Mouse (Mus musculus) forebrain, postnatal 0 days (tissue): ENCODE data around the gene Emilin1. TPM values are rescaled to one million over a fixed set of nuclear protein-coding genes. Genes with fewer than 3 reads are reported as not detected.

ENCODE experiments used
- ATAC-seq: fragments of 200-750 bp; cut with Nextera tagmentation; 2 replicates; pipeline ENCODE4 v1.8.0; 2017; ENCODE audit warnings: mild to moderate bottlenecking, moderate library complexity
- DNase-seq: peaks from one replicate; pipeline ENCODE4 v3.0.0-alpha.2; 2015
- H3K27ac ChIP-seq: fragments of 300-500 bp; sonication (generic); 2 replicates; pipeline ENCODE4 v1.5.1; 2014; ENCODE audit warnings: low read depth, mild to moderate bottlenecking, antibody characterized with exemption, low read length, moderate library complexity, mixed read lengths
- H3K27me3 ChIP-seq: fragments of 300-500 bp; sonication (generic); 2 replicates; pipeline ENCODE4 v1.6.1; 2014; ENCODE audit warnings: mild to moderate bottlenecking, low read length, mixed read lengths; ENCODE audit not compliant: insufficient read depth
- H3K36me3 ChIP-seq: fragments of 300-500 bp; sonication (generic); 2 replicates; pipeline ENCODE4 v1.6.1; 2014; ENCODE audit warnings: mild to moderate bottlenecking, moderate library complexity; ENCODE audit not compliant: insufficient read depth
- H3K4me1 ChIP-seq: fragments of 300-500 bp; sonication (generic); 2 replicates; pipeline ENCODE4 v1.6.1; 2014; ENCODE audit warnings: antibody characterized with exemption; ENCODE audit not compliant: insufficient read depth
- H3K4me2 ChIP-seq: fragments of 300-500 bp; sonication (generic); 2 replicates; pipeline ENCODE4 v1.6.1; 2014; ENCODE audit warnings: low read depth, mild to moderate bottlenecking, moderate library complexity
- H3K4me3 ChIP-seq: fragments of 300-500 bp; sonication (generic); 2 replicates; pipeline ENCODE4 v1.5.1; 2014; ENCODE audit warnings: low read depth, low read length, mixed read lengths
- H3K9ac ChIP-seq: fragments of 300-500 bp; sonication (generic); 2 replicates; pipeline ENCODE4 v1.6.1; 2014; ENCODE audit warnings: mild to moderate bottlenecking
- H3K9me3 ChIP-seq: fragments of 300-500 bp; sonication (generic); 2 replicates; pipeline ENCODE4 v1.6.1; 2016; ENCODE audit warnings: low read length
- CTCF ChIP-seq: sonication (generic); IDR thresholded peaks from 2 replicates; pipeline ENCODE4 v1.5.1; 2016; ENCODE audit warnings: antibody characterized with exemption, control low read depth, low read depth
- WGBS: fragments of 180-500 bp; shearing (Covaris S2); extraction: QIAGEN DNeasy Blood & Tissue Kit; methylation state at CpG from one replicate; pipeline ENCODE4 v1.1.7; 2014; 5-methylcytosine and 5-hydroxymethylcytosine counted together
- polyA plus RNA-seq: library from polyadenylated mRNA; unstranded; fragments of >200 nt; fragmentation: Nextera tagmentation; extraction: Ambion mirVana; gene quantifications from 2 replicates; pipeline ENCODE4 v1.2.1, GENCODE M21; 2015
- total RNA-seq: library from RNA; depleted of rRNA; stranded (reverse); fragments of >200 nt; gene quantifications from 2 replicates; pipeline ENCODE4 v1.2.3, GENCODE M21; 2014; rRNA removed

Gene Emilin1
- total and polyA plus RNA-seq, 2 experiments from 2014 or later: 9.6 to 11.3 TPM

- Histone ChIP-seq H3K27ac (no peak overlapping the region), H3K4me1 (no peaks in the 10 kb centered on the region), H3K9ac (no peak overlapping the region), H3K27me3 (no peaks in the 10 kb centered on the region), H3K4me3 (no peak overlapping the region), H3K4me2 (no peak overlapping the region), H3K9me3 (no peaks in the 10 kb centered on the region), H3K36me3 (no peaks in the 10 kb centered on the region)
- no peak for TF ChIP-seq CTCF
- DNase-seq (no peak), ATAC-seq (no peak)
- 89% methylated on average over 4 of the region's 4 CpGs for WGBS
These were observed 53.0 kb downstream of the Emilin1 start for GRCm38 (mm10) chr5:30966189-30966588.

GRCm38 (mm10) chr5:30968416-30968815 lies 55.2 kb downstream of the Emilin1 start, which contains the start of gene Tcf23:
TSS of gene Tcf23 (plus strand) at chr5:30968662.
- Histone ChIP-seq H3K4me2 (no peak within 1 kb of the TSS), H3K9ac (no peak within 1 kb of the TSS), H3K4me1 (no peaks in the 10 kb centered on the region), H3K9me3 (no peaks in the 10 kb centered on the region), H3K27ac (no peak within 1 kb of the TSS), H3K4me3 (no peak within 1 kb of the TSS), H3K27me3 (no peaks in the 10 kb centered on the region), H3K36me3 (no peaks in the 10 kb centered on the region)
- 70% methylated on average over 8 of the region's 8 CpGs for WGBS
- ATAC-seq: no peak
- no peak for TF ChIP-seq CTCF
- no peak for DNase-seq

- H3K4me2 ChIP-seq: no peak overlapping the region
- H3K27me3 ChIP-seq: no peaks in the 10 kb centered on the region
- H3K4me1 ChIP-seq: no peaks in the 10 kb centered on the region
- H3K4me3 ChIP-seq: no peak overlapping the region
- H3K36me3 ChIP-seq: no peaks in the 10 kb centered on the region
- H3K9me3 ChIP-seq: no peaks in the 10 kb centered on the region
- TF ChIP-seq CTCF: no peak
- no peak for ATAC-seq
- no peak overlapping the region for H3K9ac ChIP-seq
- H3K27ac ChIP-seq: no peak overlapping the region
- DNase-seq: no peak
- 72% methylated on average over 2 of the region's 2 CpGs for WGBS
These were observed 56.2 kb downstream of the Emilin1 start for GRCm38 (mm10) chr5:30969440-30969839.

Other genes starting within 250 kb of the Emilin1 start
- gene Cenpa, start 246.6 kb upstream of the Emilin1 start, total RNA-seq: 15.1 and 15.5 TPM in 2 replicates
- 42.4 and 45.5 TPM in 2 replicates for gene Cenpa, start 246.6 kb upstream of the Emilin1 start, polyA plus RNA-seq
- 274 and 315 TPM in 2 replicates for gene Dpysl5, start 201.8 kb upstream of the Emilin1 start, total RNA-seq
- gene Dpysl5, start 201.8 kb upstream of the Emilin1 start, polyA plus RNA-seq: 272 and 290 TPM in 2 replicates
- 48.2 and 55.0 TPM in 2 replicates for gene Mapre3, start 98.8 kb upstream of the Emilin1 start, total RNA-seq
- 113 and 141 TPM in 2 replicates for gene Mapre3, start 98.8 kb upstream of the Emilin1 start, polyA plus RNA-seq
- gene Tmem214, start 45.4 kb upstream of the Emilin1 start, total RNA-seq: 51.2 and 61.4 TPM in 2 replicates
- 41.7 and 49.2 TPM in 2 replicates for gene Tmem214, start 45.4 kb upstream of the Emilin1 start, polyA plus RNA-seq
- 36.6 and 52.2 TPM in 2 replicates for gene Agbl5, start 24.7 kb upstream of the Emilin1 start, total RNA-seq
- gene Agbl5, start 24.7 kb upstream of the Emilin1 start, polyA plus RNA-seq: 15.3 and 21.5 TPM in 2 replicates
- gene Ost4, start 5.6 kb upstream of the Emilin1 start, total RNA-seq: 116 and 130 TPM in 2 replicates
- gene Ost4, start 5.6 kb upstream of the Emilin1 start, polyA plus RNA-seq: 190 and 236 TPM in 2 replicates
- 4.5 and 5.3 TPM in 2 replicates for gene Khk, start 8.0 kb downstream of the Emilin1 start, total RNA-seq
- 11.7 and 13.2 TPM in 2 replicates for gene Khk, start 8.0 kb downstream of the Emilin1 start, polyA plus RNA-seq
- 67.3 and 82.1 TPM in 2 replicates for gene Cgref1, start 32.2 kb downstream of the Emilin1 start, total RNA-seq
- 61.0 and 63.5 TPM in 2 replicates for gene Cgref1, start 32.2 kb downstream of the Emilin1 start, polyA plus RNA-seq
- gene Preb, start 47.0 kb downstream of the Emilin1 start, total RNA-seq: 23.7 and 42.7 TPM in 2 replicates
- gene Preb, start 47.0 kb downstream of the Emilin1 start, polyA plus RNA-seq: 65.1 and 77.0 TPM in 2 replicates
- not detected in 2 replicates for gene Tcf23, start 55.3 kb downstream of the Emilin1 start, total RNA-seq
- not detected in 2 replicates for gene Tcf23, start 55.3 kb downstream of the Emilin1 start, polyA plus RNA-seq
- gene Atraid, start 134.9 kb downstream of the Emilin1 start, total RNA-seq: 152 and 167 TPM in 2 replicates
- 243 and 257 TPM in 2 replicates for gene Atraid, start 134.9 kb downstream of the Emilin1 start, polyA plus RNA-seq
- gene Slc5a6, start 135.5 kb downstream of the Emilin1 start, total RNA-seq: 23.1 and 28.3 TPM in 2 replicates
- 17.3 and 22.2 TPM in 2 replicates for gene Slc5a6, start 135.5 kb downstream of the Emilin1 start, polyA plus RNA-seq
- gene Cad, start 141.4 kb downstream of the Emilin1 start, total RNA-seq: 28.7 and 31.1 TPM in 2 replicates
- gene Cad, start 141.4 kb downstream of the Emilin1 start, polyA plus RNA-seq: 5.2 and 6.4 TPM in 2 replicates
- not detected in 2 replicates for gene Dnajc5g, start 192.9 kb downstream of the Emilin1 start, total RNA-seq
- gene Dnajc5g, start 192.9 kb downstream of the Emilin1 start, polyA plus RNA-seq: not detected in 2 replicates
- gene Slc30a3, start 194.8 kb downstream of the Emilin1 start, total RNA-seq: 2.5 and 2.8 TPM in 2 replicates
- gene Slc30a3, start 194.8 kb downstream of the Emilin1 start, polyA plus RNA-seq: 3.5 and 4.5 TPM in 2 replicates
- not detected in 2 replicates for gene Trim54, start 203.3 kb downstream of the Emilin1 start, total RNA-seq
- not detected in 2 replicates for gene Trim54, start 203.3 kb downstream of the Emilin1 start, polyA plus RNA-seq
- gene Ucn, start 225.4 kb downstream of the Emilin1 start, total RNA-seq: not detected in 2 replicates
- gene Ucn, start 225.4 kb downstream of the Emilin1 start, polyA plus RNA-seq: not detected in 2 replicates
- gene Mpv17, start 240.8 kb downstream of the Emilin1 start, total RNA-seq: 40.0 and 51.5 TPM in 2 replicates
- gene Mpv17, start 240.8 kb downstream of the Emilin1 start, polyA plus RNA-seq: 27.4 and 38.7 TPM in 2 replicates